In the genomic region with DNA sequence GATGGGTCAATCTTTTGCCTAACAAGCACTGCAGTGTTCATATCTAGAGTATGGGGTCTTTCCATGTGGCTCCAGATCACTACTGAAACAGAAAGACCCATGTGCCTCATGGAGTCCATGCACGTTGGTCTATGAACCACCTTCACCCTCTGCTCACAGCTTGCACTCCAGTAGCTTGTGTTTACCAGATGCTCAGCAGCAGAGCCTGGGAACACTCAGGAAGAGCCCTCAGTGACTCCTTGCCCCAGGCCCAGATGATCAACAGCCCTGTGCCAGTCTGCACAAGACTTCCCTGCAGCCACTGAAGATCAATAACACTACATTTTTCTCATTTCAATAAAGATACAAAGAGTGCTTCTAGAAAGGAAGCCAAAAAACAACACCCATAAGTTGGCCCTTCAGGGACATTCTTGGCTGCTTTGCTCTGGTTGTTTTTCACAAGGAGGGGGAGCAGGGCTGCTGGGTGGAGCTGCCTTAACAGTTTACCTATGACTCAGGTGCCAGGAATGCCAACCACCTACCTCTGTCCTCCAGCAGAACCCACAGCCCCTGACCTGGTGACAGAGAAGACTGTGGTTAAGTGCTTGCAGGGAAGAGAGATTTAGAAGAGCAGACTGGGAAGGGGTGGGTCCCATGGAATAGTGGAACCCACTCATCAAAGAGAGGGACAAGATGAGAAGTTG, we compare ENCODE assay signal across 15 mouse cellular contexts.
DNase-seq lines count a peak whose midpoint lies in the region; ATAC-seq and TF ChIP-seq lines count a peak whose summit lies in the region.
"Had no signal": no experiment of that assay in that cellular context is flagged by ENCODE, and none has a peak within 500 bp of the region (broad histone marks: within the 10 kb centered on the region; RNA-seq: fewer than 3 reads in every experiment).

No protein-coding gene starts in this region.

- no peaks in the 10 kb centered on the region for H3K4me1 ChIP-seq in midbrain, embryonic 16.5 days (ENCODE audit: control insufficient read depth, insufficient read depth, low read length)
- H3K4me1 ChIP-seq: hindbrain, embryonic 15.5 days had no signal

- H3K4me2 ChIP-seq in midbrain, embryonic 16.5 days (ENCODE audit: low read length) = no peak overlapping the region
- H3K4me2 ChIP-seq: hindbrain, embryonic 15.5 days had no signal

- no peaks in the 10 kb centered on the region for H3K27me3 ChIP-seq in Patski
- no peaks in the 10 kb centered on the region for H3K27me3 ChIP-seq in midbrain, embryonic 16.5 days (ENCODE audit: control insufficient read depth, insufficient read depth, low read depth, low read length)
- H3K27me3 ChIP-seq: hindbrain, embryonic 15.5 days had no signal

- no peak overlapping the region for H3K27ac ChIP-seq in midbrain, embryonic 16.5 days (ENCODE audit: low read length)
- H3K27ac ChIP-seq: heart, adult 2 months; hindbrain, embryonic 15.5 days; layer of hippocampus, adult 2 months had no signal

- CTCF ChIA-PET in Patski (lab: Charles Lee) = interaction anchor here (0.9 kb wide), 1 partner anchor 11 kb away, joined by 3 read pairs; no protein-coding TSS in a partner anchor

- no peak for TF ChIP-seq CTCF in Patski (IDR thresholded peaks at IDR 0.05)

- in situ Hi-C loops in Patski (cut with MboI; ENCODE audit: low pct_unique_long_range_greater_than_20kb) = no loop called here

- H3K36me3 ChIP-seq in midbrain, embryonic 16.5 days (ENCODE audit: control insufficient read depth, insufficient read depth, low read length) = no peaks in the 10 kb centered on the region
- H3K36me3 ChIP-seq: hindbrain, embryonic 15.5 days had no signal

- H3K4me3 ChIP-seq in midbrain, embryonic 16.5 days (ENCODE audit: low read depth, low read length) = no peak overlapping the region
- H3K4me3 ChIP-seq: heart, adult 2 months; hindbrain, embryonic 15.5 days; layer of hippocampus, adult 2 months had no signal

- 84% methylated on average over 1 of the region's 1 CpGs for WGBS in midbrain, embryonic 16.5 days

- POLR2A ChIA-PET in Patski (lab: Charles Lee) = interaction anchor here (0.9 to 1.0 kb wide), 2 partner anchors 18 to 143 kb away, joined by 3 read pairs; no protein-coding TSS in a partner anchor

- H3K9ac ChIP-seq in midbrain, embryonic 16.5 days (ENCODE audit: low read depth, low read length) = no peak overlapping the region
- H3K9ac ChIP-seq: hindbrain, embryonic 15.5 days had no signal

- DNase-seq in 3T3-L1 (ENCODE audit: low read depth, low spot score) (peak; percentile 92), Patski (ENCODE audit: low read depth, low spot score) (peak; percentile 46)
- peak; percentile 38 to 70 for DNase-seq in kidney, postnatal 25 days
- peak; percentile 54 for DNase-seq in lung, postnatal 14 days
- DNase-seq in ovary, adult 18-20 months (ENCODE audit: low spot score) = no peak
- DNase-seq in heart, adult 8-10 months (ENCODE audit: low spot score) = no peak
- DNase-seq: adrenal gland, postnatal 10 days; cerebellum, adult 9-11 months; heart, adult 2 months; heart, postnatal 10 days; liver had no signal

- ATAC-seq in Patski = peak; percentile 63
- no peak for ATAC-seq in megakaryocyte-erythroid progenitor cell, adult 5-6 weeks (replicated peaks; ENCODE audit: low FRiP score, low TSS enrichment, poor library complexity, severe bottlenecking)
- ATAC-seq in midbrain, embryonic 16.5 days = no peak

- H3K9me3 ChIP-seq in midbrain, embryonic 16.5 days (replicated peaks; ENCODE audit: control insufficient read depth, low read length, poor library complexity, severe bottlenecking) = no peaks in the 10 kb centered on the region
- H3K9me3 ChIP-seq: hindbrain, embryonic 15.5 days had no signal

Comparison
In these comparisons a context has a peak if more than half of its experiments do, and no peak if none do; other contexts are left out.
1. DNase-seq: peak in 3T3-L1 (single experiment), Patski (single experiment), kidney, postnatal 25 days (2 of 2) and lung, postnatal 14 days (single experiment); none in ovary, adult 18-20 months (single experiment) and heart, adult 8-10 months (single experiment).